Mouse (Mus musculus) subcutaneous adipose tissue, adult 2 months (tissue): ENCODE measurements around the gene Zfp943. TPM values are rescaled to one million over a fixed set of nuclear protein-coding genes. Genes with fewer than 3 reads are reported as not detected.

Source experiments
- polyA plus RNA-seq: library from polyadenylated mRNA; depleted of rRNA; stranded (reverse); fragments of >200 nt; gene quantifications from 2 replicates; pipeline ENCODE4 v1.2.3, GENCODE M21; 2012; ENCODE audit warnings: low replicate concordance; rRNA removed

The Zfp943 gene
- 3.7 and 4.9 TPM in 2 replicates for polyA plus RNA-seq

GRCm38 (mm10) chr17:21962107-21962907 is at the start of gene Zfp943, which contains the start of gene Zfp942:
TSS of gene Zfp943 (plus strand) at chr17:21962552.
TSS of gene Zfp942 (minus strand) at chr17:21962464.

Other genes starting within 250 kb of the Zfp943 start
- 1.6 and 2.3 TPM in 2 replicates for gene Zfp229, start 231.8 kb upstream of the Zfp943 start, polyA plus RNA-seq
- 0.24 and 0.26 TPM in 2 replicates for gene Zfp820, start 116.8 kb upstream of the Zfp943 start, polyA plus RNA-seq
- 1.1 and 1.9 TPM in 2 replicates for gene Zfp995, start 52.6 kb upstream of the Zfp943 start, polyA plus RNA-seq
- 1.5 and 2.6 TPM in 2 replicates for gene Zfp942, start 88 bp upstream of the Zfp943 start, polyA plus RNA-seq
- 0.19 and 0.55 TPM in 2 replicates for gene Zfp947, start 203.6 kb downstream of the Zfp943 start, polyA plus RNA-seq